Mouse (Mus musculus) neural tube, embryonic 14.5 days (tissue): ENCODE measurements at regions not wholly inside any gene's neighbourhood (a gene's known extent, or its start where the extent isn't known, plus 50 kb on each side); places are given as distances from the start of the nearest gene placed in this dataset.

Experiments
- ATAC-seq: fragments of 200-750 bp; cut with Nextera tagmentation; 2 replicates; pipeline ENCODE4 v1.8.0; 2017; ENCODE audit warnings: low read depth, mild to moderate bottlenecking, moderate TSS enrichment, moderate library complexity
- H3K27ac ChIP-seq: fragments of 300-500 bp; sonication (generic); 2 replicates; pipeline ENCODE4 v1.5.1; 2014; ENCODE audit warnings: low read depth, mild to moderate bottlenecking, control low read depth, low read length, moderate library complexity, mixed read lengths
- H3K27me3 ChIP-seq: fragments of 300-500 bp; sonication (generic); 2 replicates; pipeline ENCODE4 v1.6.1; 2014; ENCODE audit warnings: low read length; ENCODE audit not compliant: control insufficient read depth, insufficient read depth
- H3K36me3 ChIP-seq: fragments of 300-500 bp; sonication (generic); 2 replicates; pipeline ENCODE4 v1.6.1; 2014; ENCODE audit warnings: low read length, mixed read lengths; ENCODE audit not compliant: control insufficient read depth, insufficient read depth
- H3K4me1 ChIP-seq: fragments of 300-500 bp; sonication (generic); 2 replicates; pipeline ENCODE4 v1.6.1; 2014; ENCODE audit warnings: low read length; ENCODE audit not compliant: control insufficient read depth, insufficient read depth
- H3K4me2 ChIP-seq: fragments of 300-500 bp; sonication (generic); 2 replicates; pipeline ENCODE4 v1.6.1; 2014; ENCODE audit warnings: mild to moderate bottlenecking, low read depth, low read length, control low read depth
- H3K4me3 ChIP-seq: fragments of 300-500 bp; sonication (generic); 2 replicates; pipeline ENCODE4 v1.5.1; 2014; ENCODE audit warnings: low read depth, low read length, control low read depth, mixed read lengths
- H3K9ac ChIP-seq: fragments of 300-500 bp; sonication (generic); replicated peaks from 2 replicates; pipeline ENCODE4 v1.6.1; 2014; ENCODE audit warnings: low read depth, mild to moderate bottlenecking, control low read depth, low read length, mixed read lengths
- H3K9me3 ChIP-seq: fragments of 300-500 bp; sonication (generic); 2 replicates; pipeline ENCODE4 v1.6.1; 2016; ENCODE audit warnings: low read length; ENCODE audit not compliant: control insufficient read depth
- WGBS: fragments of 180-500 bp; shearing (Covaris S2); extraction: QIAGEN DNeasy Blood & Tissue Kit; methylation state at CpG from one replicate; pipeline ENCODE4 v1.1.7; 2014; 5-methylcytosine and 5-hydroxymethylcytosine counted together

DNA sequence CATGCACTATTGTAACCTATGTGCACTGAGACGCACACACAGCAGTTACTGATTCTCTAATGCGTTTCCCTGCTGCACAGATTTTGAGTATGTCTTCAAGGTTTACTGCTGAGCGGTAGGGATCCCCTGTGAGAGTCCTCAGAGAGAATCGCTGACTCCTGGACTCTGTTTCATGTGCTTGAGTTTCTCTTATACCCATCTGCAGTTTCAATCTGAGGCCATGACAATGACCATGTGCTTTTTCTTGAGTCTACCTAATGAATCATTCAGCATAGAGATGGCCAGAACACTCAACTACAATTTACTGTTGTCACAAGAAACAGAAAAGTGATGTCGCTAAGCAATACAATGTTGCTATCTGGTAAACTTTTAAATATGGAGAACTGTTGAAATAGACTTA, 110.8 kb upstream of the Gm5148 start:
- H3K27me3 ChIP-seq: no peaks in the 10 kb centered on the region
- H3K9me3 ChIP-seq: no peaks in the 10 kb centered on the region
- no peak overlapping the region for H3K4me3 ChIP-seq
- H3K4me1 ChIP-seq: no peaks in the 10 kb centered on the region
- WGBS: 82% methylated on average over 5 of the region's 5 CpGs
- no peak overlapping the region for H3K9ac ChIP-seq
- no peak for ATAC-seq
- H3K27ac ChIP-seq: no peak overlapping the region
- H3K36me3 ChIP-seq: no peaks in the 10 kb centered on the region
- H3K4me2 ChIP-seq: no peak overlapping the region

DNA sequence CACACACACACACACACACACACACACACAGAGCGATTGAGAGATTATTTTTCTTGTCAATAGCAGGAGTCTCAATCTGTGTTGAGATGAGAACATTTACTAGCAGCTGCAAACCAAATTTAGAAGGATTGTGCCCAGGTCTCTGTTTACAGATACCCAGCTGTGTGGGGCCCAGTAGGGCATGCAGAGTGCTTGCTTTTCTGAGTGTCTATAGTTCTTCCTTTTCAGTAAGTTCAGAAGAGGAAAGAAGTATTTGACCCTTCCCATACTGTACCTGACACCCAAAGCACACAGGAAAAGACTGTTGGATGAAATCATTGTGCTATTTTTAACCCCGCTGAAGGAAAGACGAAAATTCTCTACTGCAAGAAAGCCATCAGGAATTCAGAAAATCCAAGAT, 110.3 kb upstream of the Gm5148 start:
- H3K27me3 ChIP-seq: no peaks in the 10 kb centered on the region
- no peak overlapping the region for H3K9ac ChIP-seq
- 72% methylated on average over 3 of the region's 3 CpGs for WGBS
- no peaks in the 10 kb centered on the region for H3K36me3 ChIP-seq
- H3K27ac ChIP-seq: no peak overlapping the region
- no peak overlapping the region for H3K4me3 ChIP-seq
- no peaks in the 10 kb centered on the region for H3K4me1 ChIP-seq
- no peak overlapping the region for H3K4me2 ChIP-seq
- ATAC-seq: no peak
- H3K9me3 ChIP-seq: no peaks in the 10 kb centered on the region

DNA sequence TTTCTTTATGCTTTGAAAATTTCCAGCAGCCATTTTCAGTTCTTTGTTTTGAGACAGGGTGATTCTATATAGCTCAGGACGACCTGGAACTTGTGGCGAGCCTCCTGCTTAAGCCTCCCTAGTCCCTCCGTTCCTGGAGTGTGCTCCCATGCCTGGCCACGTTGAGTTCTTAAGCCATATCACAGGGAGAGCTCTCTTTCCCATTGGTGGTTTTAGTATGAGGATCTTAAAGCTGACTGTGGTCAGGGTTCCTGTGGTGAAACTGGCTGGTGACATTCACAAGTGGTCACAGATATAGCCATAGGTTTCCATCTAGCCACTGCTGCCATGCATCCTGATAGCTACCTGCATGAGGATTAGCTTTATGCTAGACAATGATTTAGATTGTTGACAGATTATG, 109.1 kb upstream of the Gm5148 start:
- no peak overlapping the region for H3K4me2 ChIP-seq
- no peaks in the 10 kb centered on the region for H3K36me3 ChIP-seq
- no peaks in the 10 kb centered on the region for H3K4me1 ChIP-seq
- H3K27me3 ChIP-seq: no peaks in the 10 kb centered on the region
- no peak for ATAC-seq
- H3K9ac ChIP-seq: no peak overlapping the region
- no peaks in the 10 kb centered on the region for H3K9me3 ChIP-seq
- WGBS: 86% methylated on average over 4 of the region's 4 CpGs
- H3K4me3 ChIP-seq: no peak overlapping the region
- no peak overlapping the region for H3K27ac ChIP-seq

DNA sequence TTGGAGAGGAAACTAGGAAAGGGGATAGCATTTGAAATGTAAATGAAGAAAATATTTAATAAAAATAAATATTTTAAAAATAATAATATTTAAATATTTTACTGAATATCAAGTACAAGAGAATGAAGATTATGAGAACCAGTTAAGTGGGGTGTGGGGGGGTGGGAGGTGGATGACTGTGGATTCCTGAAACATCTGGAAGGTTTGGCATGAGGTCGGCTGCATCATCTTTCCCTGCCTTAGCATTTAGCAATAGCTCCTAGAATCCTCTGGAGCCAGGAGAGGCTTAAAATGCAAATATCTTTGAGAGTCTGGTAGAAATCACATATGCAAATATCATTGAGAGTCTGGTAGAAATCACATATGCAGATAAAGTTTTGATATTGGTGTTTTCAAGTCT, 103.3 kb upstream of the Gm5148 start:
- no peaks in the 10 kb centered on the region for H3K27me3 ChIP-seq
- no peaks in the 10 kb centered on the region for H3K4me1 ChIP-seq
- no peak overlapping the region for H3K4me3 ChIP-seq
- no peak overlapping the region for H3K9ac ChIP-seq
- H3K9me3 ChIP-seq: no peaks in the 10 kb centered on the region
- no peak overlapping the region for H3K27ac ChIP-seq
- WGBS: 77% methylated on average over 1 of the region's 1 CpGs
- no peaks in the 10 kb centered on the region for H3K36me3 ChIP-seq
- no peak for ATAC-seq
- no peak overlapping the region for H3K4me2 ChIP-seq

DNA sequence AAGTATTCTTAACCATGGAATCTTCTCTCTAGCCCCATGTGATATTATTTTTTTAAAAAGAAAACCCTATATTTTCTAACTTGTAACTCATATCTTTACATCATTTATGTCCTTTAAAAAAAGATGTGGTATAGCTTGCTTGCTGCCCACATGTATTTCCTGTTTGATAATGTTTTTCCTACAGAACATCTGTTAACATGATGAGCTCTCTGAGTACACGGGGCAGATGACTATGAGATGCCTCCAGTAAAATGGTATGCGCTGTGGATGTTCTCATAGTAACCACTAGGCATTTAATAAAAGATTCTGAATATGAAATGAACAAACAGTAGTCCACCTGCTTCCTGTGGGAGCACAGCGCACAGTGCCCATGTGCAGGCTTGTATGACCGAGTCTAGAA, 101.3 kb upstream of the Gm5148 start:
- 95% methylated on average over 4 of the region's 4 CpGs for WGBS

DNA sequence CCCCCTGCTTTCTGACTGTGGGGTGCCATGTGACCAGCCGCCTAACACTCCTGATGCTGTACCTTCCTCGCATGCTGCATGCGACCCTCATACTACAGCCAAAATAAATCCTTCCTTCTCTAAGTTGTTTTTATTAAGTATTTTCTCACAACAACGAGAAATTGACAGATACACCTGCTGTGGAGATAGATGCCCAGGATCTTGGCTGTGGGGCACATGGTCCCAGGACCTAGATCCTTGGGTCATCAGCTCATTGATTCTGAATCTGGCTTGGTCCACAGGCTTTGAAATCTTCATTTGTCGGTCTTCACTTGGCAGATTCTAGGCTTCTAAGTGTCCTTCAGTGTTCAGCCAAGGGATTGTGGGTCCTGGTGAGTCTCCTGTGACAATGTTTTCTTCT, 100.4 kb upstream of the Gm5148 start:
- no peak for ATAC-seq
- no peaks in the 10 kb centered on the region for H3K9me3 ChIP-seq
- no peak overlapping the region for H3K9ac ChIP-seq
- no peaks in the 10 kb centered on the region for H3K4me1 ChIP-seq
- H3K27ac ChIP-seq: no peak overlapping the region
- H3K4me3 ChIP-seq: no peak overlapping the region
- no peaks in the 10 kb centered on the region for H3K27me3 ChIP-seq
- H3K36me3 ChIP-seq: no peaks in the 10 kb centered on the region
- WGBS: 98% methylated on average over 5 of the region's 5 CpGs
- no peak overlapping the region for H3K4me2 ChIP-seq

More for the DNA sequence above, 101.3 kb upstream of the Gm5148 start:
- no peak overlapping the region for H3K4me2 ChIP-seq
- no peak for ATAC-seq
- no peaks in the 10 kb centered on the region for H3K4me1 ChIP-seq
- H3K36me3 ChIP-seq: no peaks in the 10 kb centered on the region
- H3K27ac ChIP-seq: no peak overlapping the region
- no peaks in the 10 kb centered on the region for H3K27me3 ChIP-seq
- H3K9ac ChIP-seq: no peak overlapping the region
- H3K9me3 ChIP-seq: no peaks in the 10 kb centered on the region
- H3K4me3 ChIP-seq: no peak overlapping the region

DNA sequence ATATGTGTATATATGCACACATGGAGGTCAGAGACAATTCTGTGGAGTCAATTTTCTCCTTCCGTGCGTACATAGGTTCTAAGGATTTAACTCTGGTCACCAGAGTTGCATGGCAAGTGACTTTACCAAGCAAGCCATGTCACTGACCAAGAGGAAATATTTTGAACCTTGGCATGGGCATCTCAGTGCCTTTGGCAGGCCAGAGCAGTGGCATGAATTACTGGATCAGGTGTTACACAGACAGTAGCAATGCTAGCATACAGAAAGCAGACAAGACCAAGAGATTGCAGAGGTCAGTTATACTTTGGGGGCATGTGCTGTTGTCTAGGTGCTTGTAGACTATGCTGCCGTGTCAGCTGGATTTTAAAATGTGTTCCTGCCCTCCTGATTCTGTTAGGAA, 95.2 kb upstream of the Gm5148 start:
- Histone ChIP-seq H3K27me3 (no peaks in the 10 kb centered on the region), H3K4me1 (no peaks in the 10 kb centered on the region), H3K27ac (no peak overlapping the region), H3K4me2 (no peak overlapping the region), H3K9ac (no peak overlapping the region), H3K36me3 (no peaks in the 10 kb centered on the region), H3K9me3 (no peaks in the 10 kb centered on the region), H3K4me3 (no peak overlapping the region)
- WGBS: 91% methylated on average over 3 of the region's 3 CpGs
- ATAC-seq: no peak

DNA sequence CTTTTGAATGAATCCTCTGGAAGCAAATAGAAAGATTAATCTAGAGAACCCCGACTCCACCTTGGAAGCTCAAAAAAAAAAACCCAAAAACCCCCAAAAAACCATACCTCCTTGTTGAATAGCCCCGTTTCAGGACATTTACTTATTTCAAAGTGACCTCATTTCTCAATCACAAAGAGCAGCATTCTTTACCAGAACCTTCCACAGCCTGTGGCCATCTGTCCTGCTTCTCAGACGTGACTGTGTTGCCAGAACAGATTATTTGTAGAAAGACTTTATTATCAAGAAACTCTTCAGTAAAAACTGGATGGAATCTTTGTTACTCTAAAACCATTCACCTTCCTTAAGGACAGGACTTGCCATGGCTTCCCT, 93.1 kb upstream of the Gm5148 start:
- ATAC-seq: no peak
- Histone ChIP-seq H3K9me3 (no peaks in the 10 kb centered on the region), H3K4me2 (no peak overlapping the region), H3K36me3 (no peaks in the 10 kb centered on the region), H3K9ac (no peak overlapping the region), H3K4me1 (no peaks in the 10 kb centered on the region), H3K27ac (no peak overlapping the region), H3K27me3 (no peaks in the 10 kb centered on the region), H3K4me3 (no peak overlapping the region)
- 67% methylated on average over 3 of the region's 3 CpGs for WGBS

DNA sequence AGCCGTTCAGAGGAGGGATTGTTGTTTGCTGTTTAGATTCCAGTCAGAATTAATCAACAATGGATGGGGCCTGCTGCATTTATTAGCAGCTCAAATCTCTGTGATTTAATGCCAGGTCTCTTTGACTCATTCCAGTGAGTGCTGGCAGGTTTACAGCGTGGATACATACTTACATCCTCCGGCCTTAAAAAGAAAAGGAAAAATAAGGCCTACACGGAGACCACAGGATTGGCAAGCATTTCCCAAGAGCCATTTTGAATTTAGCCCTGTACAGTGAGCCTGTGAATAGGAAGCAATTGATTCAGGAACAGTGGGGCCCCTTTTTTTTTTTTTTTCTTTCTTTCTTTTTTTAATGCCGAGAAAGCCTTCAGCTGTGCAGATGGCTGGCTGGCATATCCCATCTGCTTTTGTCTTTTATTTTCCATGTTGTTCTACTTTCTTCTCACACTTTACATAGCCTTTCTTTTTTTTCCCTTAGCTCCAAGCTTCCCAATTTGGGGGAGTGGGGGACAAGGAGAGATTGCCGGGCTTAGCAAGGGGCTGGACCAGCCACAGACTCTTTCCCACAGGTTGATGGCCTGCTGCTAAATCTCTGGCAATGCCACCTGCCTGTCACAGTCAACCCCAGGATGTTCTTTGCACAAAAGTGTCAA, 92.6 kb upstream of the Gm5148 start:
- ATAC-seq: 0 out of 2 replicates have a peak, but pooled peaks have one; percentile 21
- no peaks in the 10 kb centered on the region for H3K27me3 ChIP-seq
- H3K9me3 ChIP-seq: no peaks in the 10 kb centered on the region
- 20% methylated on average over 6 of the region's 6 CpGs for WGBS
- H3K4me3 ChIP-seq: no peak overlapping the region
- no peaks in the 10 kb centered on the region for H3K4me1 ChIP-seq
- H3K4me2 ChIP-seq: no peak overlapping the region
- H3K9ac ChIP-seq: no peak overlapping the region
- no peak overlapping the region for H3K27ac ChIP-seq
- H3K36me3 ChIP-seq: no peaks in the 10 kb centered on the region
